ENCODE assay signal across 23 mouse cellular contexts in the genomic region with DNA sequence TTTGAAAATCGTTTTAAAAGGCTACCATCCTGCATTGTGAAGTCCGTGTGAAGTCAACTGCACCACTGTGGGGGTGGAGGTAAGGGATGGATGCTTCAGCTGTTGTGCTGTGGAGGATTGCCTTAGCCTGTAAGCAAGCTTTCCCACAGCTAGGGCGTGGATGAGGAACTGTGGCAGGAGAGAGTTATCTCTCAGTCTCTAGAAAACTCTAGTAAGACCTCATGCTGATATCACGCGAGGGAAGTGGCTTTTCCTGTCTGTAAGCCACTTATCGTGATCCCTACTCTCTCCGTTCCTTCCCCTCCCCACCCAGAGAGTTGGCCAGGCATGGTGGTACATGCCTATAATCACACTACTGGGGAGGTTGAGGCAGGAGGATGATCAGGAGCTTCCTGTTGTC. TPM values are rescaled to one million over a fixed set of nuclear protein-coding genes. Genes with fewer than 3 reads are reported as not detected.
DNase-seq lines count a peak whose midpoint lies in the region; ATAC-seq and TF ChIP-seq lines count a peak whose summit lies in the region.
"Had no signal": no experiment of that assay in that cellular context is flagged by ENCODE, and none has a peak within 500 bp of the region (broad histone marks: within the 10 kb centered on the region; RNA-seq: fewer than 3 reads in every experiment).

No protein-coding gene starts in this region.

- peak; percentile 54; the same call in 1 of the 2 replicates for ATAC-seq in erythroid progenitor cell, adult 5-6 weeks (replicated peaks; ENCODE audit: low FRiP score, poor library complexity, severe bottlenecking)
- ATAC-seq in liver, embryonic 16.5 days (ENCODE audit: low read depth): peak; percentile 35; the same call in 1 of the 2 replicates
- ATAC-seq in CD4-positive, CD25-positive, alpha-beta regulatory T cell, adult 4 months: no peak
- ATAC-seq: forebrain, embryonic 13.5 days had no signal

- WGBS in liver, embryonic 16.5 days (ENCODE audit: insufficient replicate concordance): 18% methylated on average over 7 of the region's 7 CpGs

- peaks cover 33% of the 10 kb centered on the region for H3K4me1 ChIP-seq in liver, embryonic 16.5 days (ENCODE audit: control insufficient read depth, low read depth, low read length)

- H3K9ac ChIP-seq in liver, embryonic 16.5 days (ENCODE audit: low read depth, low read length): no peak overlapping the region
- H3K9ac ChIP-seq: forebrain, embryonic 13.5 days; neural tube, embryonic 12.5 days had no signal

- H3K27me3 ChIP-seq in liver, embryonic 16.5 days (ENCODE audit: control insufficient read depth, insufficient read depth, low read depth, low read length): no peaks in the 10 kb centered on the region
- H3K27me3 ChIP-seq: forebrain, embryonic 13.5 days; neural tube, embryonic 12.5 days had no signal

- no peaks in the 10 kb centered on the region for H3K9me3 ChIP-seq in liver, embryonic 16.5 days (replicated peaks; ENCODE audit: control insufficient read depth, low read length)
- H3K9me3 ChIP-seq: embryonic facial prominence, embryonic 10.5 days; forebrain, embryonic 13.5 days; neural tube, embryonic 12.5 days had no signal

- DNase-seq in left cerebral cortex, adult 2 months (ENCODE audit: extremely low spot score in 1 of 2, low spot score in 2 of 2): no peak
- DNase-seq in left cerebral cortex, postnatal 25 days (ENCODE audit: low spot score in 2 of 2): no peak
- DNase-seq in gastrocnemius, adult 2 months: no peak
- DNase-seq in right cerebral cortex, adult 18-20 months: no peak
- DNase-seq: adrenal gland, postnatal 36 days; cerebellum, adult 8-10 months; gastrocnemius, postnatal 25 days; heart, adult 2 months; kidney, adult 11 months; kidney, postnatal 25 days; lung, postnatal 10 days; right cerebral cortex, postnatal 14 days; spleen, adult 18-20 months; thymus, postnatal 36 days had no signal

- H3K4me3 ChIP-seq in left cerebral cortex, adult 2 months: no peak overlapping the region
- no peak overlapping the region for H3K4me3 ChIP-seq in liver, embryonic 16.5 days (ENCODE audit: low read depth, low read length)
- H3K4me3 ChIP-seq in gastrocnemius, adult 2 months: no peak overlapping the region
- H3K4me3 ChIP-seq: embryonic facial prominence, embryonic 10.5 days; forebrain, embryonic 13.5 days; heart, adult 2 months; neural tube, embryonic 12.5 days had no signal

- no peak for TF ChIP-seq CTCF in left cerebral cortex, adult 2 months (IDR thresholded peaks at IDR 0.05)
- TF ChIP-seq CTCF in gastrocnemius, adult 2 months (IDR thresholded peaks at IDR 0.05): no peak

- no peak overlapping the region for H3K4me2 ChIP-seq in liver, embryonic 16.5 days (ENCODE audit: low read depth, low read length)
- H3K4me2 ChIP-seq: forebrain, embryonic 13.5 days; neural tube, embryonic 12.5 days had no signal

- intact Hi-C loops in left cerebral cortex, adult 2 months (cut with DNase I): no loop called here
- intact Hi-C loops in left cerebral cortex, postnatal 25 days (cut with DNase I): no loop called here
- intact Hi-C loops in gastrocnemius, adult 2 months (cut with DNase I): no loop called here

- H3K36me3 ChIP-seq in liver, embryonic 16.5 days (ENCODE audit: control insufficient read depth, insufficient read depth): no peaks in the 10 kb centered on the region
- H3K36me3 ChIP-seq: embryonic facial prominence, embryonic 10.5 days had no signal

- peak overlapping the region; percentile 3; the same call in 1 of the 2 replicates for H3K27ac ChIP-seq in left cerebral cortex, adult 2 months
- no peak overlapping the region for H3K27ac ChIP-seq in liver, embryonic 16.5 days (ENCODE audit: low read length)
- no peak overlapping the region for H3K27ac ChIP-seq in gastrocnemius, adult 2 months
- H3K27ac ChIP-seq: embryonic facial prominence, embryonic 10.5 days; forebrain, embryonic 13.5 days; heart, adult 2 months; neural tube, embryonic 12.5 days had no signal

RNA-seq across cellular contexts. Expression of a gene that starts 44.9 kb away (rescaled TPM):
- total RNA-seq in left cerebral cortex, adult 2 months (2021): under 1 TPM in 1 of 2 experiments, not detected in 1; 0.18 TPM
- not detected for total RNA-seq in left cerebral cortex, postnatal 25 days (2021)
- not detected in 2 replicates for total RNA-seq in erythroid progenitor cell, adult 5-6 weeks (2015; ENCODE audit: low replicate concordance)
- total RNA-seq in erythroid progenitor cell, adult 5-6 weeks (2017; ENCODE audit: low replicate concordance): 0.26 TPM in 1 of 2 replicates, not detected in the other
- polyA plus RNA-seq in liver, embryonic 16.5 days (2015; fragmentation: Nextera tagmentation; extraction: Ambion mirVana): 0.07 TPM in 1 of 2 replicates, not detected in the other
- total RNA-seq in gastrocnemius, adult 2 months (2021): not detected
- 1 to 10 TPM; 1.1 to 1.2 TPM for polyA plus RNA-seq in CD4-positive, CD25-positive, alpha-beta regulatory T cell, adult 4 months (2017; shearing (Covaris generic))
- total RNA-seq: adrenal gland, postnatal 36 days; gastrocnemius, postnatal 25 days; heart, adult 2 months; hematopoietic stem cell, adult 5-6 weeks; layer of hippocampus, postnatal 10 days had no signal
- polyA plus RNA-seq: forebrain, embryonic 13.5 days; heart, embryonic 14.5 days; neural tube, embryonic 12.5 days had no signal
